Mouse (Mus musculus): ENCODE data around the gene Spire2. TPM values are rescaled to one million over a fixed set of nuclear protein-coding genes. Genes with fewer than 3 reads are reported as not detected.

Spire2 gene
- polyA plus RNA-seq, 1 experiment, result 1.1 TPM

DNA sequence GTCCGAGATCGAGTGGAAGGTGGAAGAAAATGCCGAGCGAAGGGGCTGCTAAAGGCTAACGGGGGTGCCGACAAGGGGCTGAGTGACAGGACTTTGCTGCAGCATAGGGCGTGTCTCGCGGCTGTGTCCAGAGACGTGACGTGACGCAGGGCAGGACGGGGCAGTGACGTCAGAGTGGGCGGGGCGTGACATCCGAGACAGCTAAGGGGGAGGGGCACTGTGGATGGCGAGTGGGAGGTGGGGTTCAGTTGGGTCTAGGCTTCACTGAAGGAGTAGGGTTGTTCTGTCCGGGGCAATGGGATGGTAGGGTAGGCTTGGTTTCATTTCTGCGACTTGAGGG, 41.7 kb downstream of the Spire2 start:
- Histone ChIP-seq H3K27ac (ENCODE audit: insufficient read depth, low read length) (peak overlapping the region; percentile 94), H3K4me3 (ENCODE audit: extremely low read depth, insufficient read depth, insufficient read length) (peak overlapping the region; percentile 81), H3K36me3 (ENCODE audit: control insufficient read depth, insufficient read depth, low read length) (no peaks in the 10 kb centered on the region), H3K27me3 (ENCODE audit: control insufficient read depth, insufficient read depth, low read length) (no peaks in the 10 kb centered on the region), H3K4me1 (ENCODE audit: control insufficient read depth, insufficient read depth, insufficient read length) (0 out of 2 replicates have a peak, but pooled peaks cover 2% of the 10 kb centered on the region)
- peak; percentile 84 to 91 for DNase-seq (ENCODE audit: low read depth in 1 of 2, low spot score in 2 of 2)
- WGBS, result under 1% methylated on average over 20 of the region's 20 CpGs
- TF ChIP-seq POLR2A (IDR thresholded peaks at IDR 0.05; ENCODE audit: low read depth, low read length) (peak; percentile 24; the same call in 1 of the 2 replicates), CTCF (IDR thresholded peaks at IDR 0.05; ENCODE audit: extremely low read depth, insufficient read depth, insufficient read length, insufficient replicate concordance) (no peak)

DNA sequence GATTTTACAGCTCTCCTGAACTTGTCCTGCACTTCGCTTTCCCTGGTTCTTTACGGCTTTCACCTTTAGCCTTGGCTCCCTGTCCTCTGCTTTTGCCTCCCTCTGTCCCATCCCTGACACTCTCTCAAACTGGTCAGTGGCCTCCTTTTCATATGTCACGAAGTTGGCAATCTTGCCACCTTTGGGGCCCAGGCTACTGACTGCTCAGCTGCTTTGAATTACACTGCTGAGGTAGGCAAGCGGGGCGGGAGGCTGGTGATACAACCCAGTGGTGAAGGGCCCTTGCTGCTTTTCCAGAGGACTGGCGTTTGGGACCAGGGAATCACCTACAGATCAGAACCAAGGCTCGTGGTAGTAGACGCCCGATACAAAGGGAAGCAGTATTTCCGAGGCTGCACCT, 43.2 kb downstream of the Spire2 start:
- no peak overlapping the region for H3K27ac ChIP-seq (ENCODE audit: insufficient read depth, low read length)
- DNase-seq (ENCODE audit: low read depth in 1 of 2, low spot score in 2 of 2), result no peak
- H3K4me3 ChIP-seq (ENCODE audit: extremely low read depth, insufficient read depth, insufficient read length), result no peak overlapping the region
- H3K4me1 ChIP-seq (ENCODE audit: control insufficient read depth, insufficient read depth, insufficient read length), result 0 out of 2 replicates have a peak, but pooled peaks cover 2% of the 10 kb centered on the region
- H3K36me3 ChIP-seq (ENCODE audit: control insufficient read depth, insufficient read depth, low read length), result no peaks in the 10 kb centered on the region
- no peak for TF ChIP-seq POLR2A (IDR thresholded peaks at IDR 0.05; ENCODE audit: low read depth, low read length)
- 92% methylated on average over 10 of the region's 10 CpGs for WGBS
- no peaks in the 10 kb centered on the region for H3K27me3 ChIP-seq (ENCODE audit: control insufficient read depth, insufficient read depth, low read length)

DNA sequence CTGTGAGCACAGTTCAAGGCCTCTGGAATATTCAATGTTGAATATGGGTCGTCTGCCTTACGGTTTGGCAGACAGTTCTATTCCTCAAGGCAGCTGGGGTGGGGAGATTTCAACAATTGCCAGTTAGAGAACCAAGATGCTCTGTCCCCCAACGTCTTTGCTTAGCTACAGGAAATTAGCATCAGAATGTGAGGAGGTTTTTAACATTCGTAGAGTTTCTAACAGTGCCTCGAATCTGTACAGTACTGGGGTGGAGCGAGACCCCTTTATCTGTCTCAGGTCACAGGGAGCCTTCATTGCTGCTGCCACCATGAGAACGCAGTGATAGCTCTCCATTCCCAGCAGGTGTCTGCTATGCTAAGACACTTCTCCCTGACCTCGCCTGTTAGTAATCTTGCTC, 43.6 kb downstream of the Spire2 start:
- no peak overlapping the region for H3K27ac ChIP-seq (ENCODE audit: insufficient read depth, low read length)
- H3K4me3 ChIP-seq (ENCODE audit: extremely low read depth, insufficient read depth, insufficient read length), result no peak overlapping the region
- no peak for TF ChIP-seq CTCF (IDR thresholded peaks at IDR 0.05; ENCODE audit: extremely low read depth, insufficient read depth, insufficient read length, insufficient replicate concordance)
- no peak for TF ChIP-seq POLR2A (IDR thresholded peaks at IDR 0.05; ENCODE audit: low read depth, low read length)
- no peaks in the 10 kb centered on the region for H3K36me3 ChIP-seq (ENCODE audit: control insufficient read depth, insufficient read depth, low read length)
- H3K27me3 ChIP-seq (ENCODE audit: control insufficient read depth, insufficient read depth, low read length), result no peaks in the 10 kb centered on the region
- 76% methylated on average over 8 of the region's 8 CpGs for WGBS
- 0 out of 2 replicates have a peak, but pooled peaks cover 2% of the 10 kb centered on the region for H3K4me1 ChIP-seq (ENCODE audit: control insufficient read depth, insufficient read depth, insufficient read length)
- DNase-seq (ENCODE audit: low read depth in 1 of 2, low spot score in 2 of 2), result no peak

DNA sequence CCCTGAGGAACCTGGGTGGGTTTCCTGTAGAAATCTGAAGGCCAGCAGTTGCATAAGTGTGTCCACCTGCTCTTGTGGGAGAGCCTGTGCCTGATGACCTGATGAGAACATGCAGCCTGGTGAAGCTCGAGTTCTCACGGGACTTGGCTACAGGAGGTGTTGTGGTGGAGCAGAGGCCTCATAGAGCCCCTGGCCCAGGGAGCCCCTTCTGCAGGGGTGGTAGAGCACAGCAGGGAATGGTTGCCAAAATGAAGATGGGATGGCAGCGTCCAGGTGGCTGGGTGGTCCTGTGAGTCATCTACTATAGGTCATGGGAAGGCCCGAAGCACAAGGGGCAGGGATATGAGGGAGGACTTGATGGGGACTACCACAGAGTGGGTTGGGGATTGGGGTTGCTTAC, 49.2 kb downstream of the Spire2 start:
- Histone ChIP-seq H3K27ac (ENCODE audit: insufficient read depth, low read length) (no peak overlapping the region), H3K36me3 (ENCODE audit: control insufficient read depth, insufficient read depth, low read length) (peaks cover 25% of the 10 kb centered on the region), H3K4me1 (ENCODE audit: control insufficient read depth, insufficient read depth, insufficient read length) (no peaks in the 10 kb centered on the region), H3K4me3 (ENCODE audit: extremely low read depth, insufficient read depth, insufficient read length) (no peak overlapping the region), H3K27me3 (ENCODE audit: control insufficient read depth, insufficient read depth, low read length) (no peaks in the 10 kb centered on the region)
- WGBS, result 88% methylated on average over 4 of the region's 4 CpGs
- DNase-seq (ENCODE audit: low read depth in 1 of 2, low spot score in 2 of 2), result no peak
- TF ChIP-seq POLR2A (IDR thresholded peaks at IDR 0.05; ENCODE audit: low read depth, low read length) (no peak), CTCF (IDR thresholded peaks at IDR 0.05; ENCODE audit: extremely low read depth, insufficient read depth, insufficient read length, insufficient replicate concordance) (no peak)

DNA sequence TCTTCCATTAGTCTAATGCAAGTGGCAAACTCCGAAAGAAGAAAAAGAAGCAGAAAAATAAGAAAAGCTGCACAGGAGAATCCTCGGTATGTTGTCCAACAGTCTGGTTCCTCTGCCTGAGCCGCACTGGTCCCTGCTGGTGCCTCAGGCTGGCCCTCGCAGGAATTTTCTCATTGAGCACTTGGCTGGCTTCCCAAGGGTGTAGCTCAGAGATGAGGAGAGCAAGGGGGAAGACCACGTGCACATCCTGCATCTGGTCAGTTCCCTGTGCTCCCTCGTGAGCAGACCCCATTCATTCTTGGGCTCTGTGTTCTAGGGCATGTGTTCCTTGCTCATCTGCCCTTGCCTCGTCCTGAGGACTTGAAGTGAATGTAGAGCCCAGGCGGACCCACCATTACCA, 50.0 kb downstream of the Spire2 start:
- WGBS, result 86% methylated on average over 8 of the region's 8 CpGs
- no peaks in the 10 kb centered on the region for H3K27me3 ChIP-seq (ENCODE audit: control insufficient read depth, insufficient read depth, low read length)
- H3K36me3 ChIP-seq (ENCODE audit: control insufficient read depth, insufficient read depth, low read length), result peaks cover 29% of the 10 kb centered on the region
- H3K4me3 ChIP-seq (ENCODE audit: extremely low read depth, insufficient read depth, insufficient read length), result no peak overlapping the region
- H3K27ac ChIP-seq (ENCODE audit: insufficient read depth, low read length), result no peak overlapping the region
- DNase-seq (ENCODE audit: low read depth in 1 of 2, low spot score in 2 of 2), result no peak
- no peaks in the 10 kb centered on the region for H3K4me1 ChIP-seq (ENCODE audit: control insufficient read depth, insufficient read depth, insufficient read length)
- TF ChIP-seq POLR2A (IDR thresholded peaks at IDR 0.05; ENCODE audit: low read depth, low read length), result no peak
- no peak for TF ChIP-seq CTCF (IDR thresholded peaks at IDR 0.05; ENCODE audit: extremely low read depth, insufficient read depth, insufficient read length, insufficient replicate concordance)

DNA sequence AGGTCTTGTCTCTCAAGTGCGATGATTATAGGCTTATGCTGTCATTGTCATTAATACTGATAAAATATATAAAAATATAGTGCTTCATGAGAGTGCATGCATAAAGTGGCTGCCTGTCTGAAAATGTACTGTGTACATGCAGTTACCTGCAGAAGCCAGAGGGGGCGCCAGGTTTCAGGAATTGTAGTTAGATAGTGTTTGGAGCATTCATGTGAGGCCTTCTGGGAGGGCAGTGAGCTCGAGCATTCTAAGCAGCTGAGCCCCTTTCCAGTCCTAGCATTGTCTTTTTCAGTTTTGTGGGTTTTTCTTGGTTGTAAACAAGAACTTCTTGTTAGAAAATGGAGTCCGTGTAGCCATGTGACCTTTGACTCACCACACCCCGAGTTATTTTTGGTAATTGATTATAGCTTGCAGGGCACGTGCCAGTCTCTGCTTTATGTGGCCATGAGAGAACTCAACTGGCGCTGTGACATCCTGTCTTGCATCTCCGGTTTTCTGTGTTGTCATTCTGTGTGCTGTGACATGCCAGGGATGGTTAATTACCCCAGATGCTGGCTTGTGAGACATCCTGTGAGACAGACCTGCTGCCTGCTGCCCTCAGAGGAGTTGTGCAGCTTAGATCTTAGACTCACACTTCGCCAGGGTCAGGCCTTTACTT, 52.5 kb downstream of the Spire2 start:
- 70% methylated on average over 9 of the region's 9 CpGs for WGBS
- H3K36me3 ChIP-seq (ENCODE audit: control insufficient read depth, insufficient read depth, low read length), result peaks cover 48% of the 10 kb centered on the region
- no peaks in the 10 kb centered on the region for H3K27me3 ChIP-seq (ENCODE audit: control insufficient read depth, insufficient read depth, low read length)
- DNase-seq (ENCODE audit: low read depth in 1 of 2, low spot score in 2 of 2), result peak; percentile 17 to 31
- no peaks in the 10 kb centered on the region for H3K4me1 ChIP-seq (ENCODE audit: control insufficient read depth, insufficient read depth, insufficient read length)
- TF ChIP-seq POLR2A (IDR thresholded peaks at IDR 0.05; ENCODE audit: low read depth, low read length) (no peak), CTCF (IDR thresholded peaks at IDR 0.05; ENCODE audit: extremely low read depth, insufficient read depth, insufficient read length, insufficient replicate concordance) (peak; percentile 22; the same call in 1 of the 2 replicates)
- no peak overlapping the region for H3K4me3 ChIP-seq (ENCODE audit: extremely low read depth, insufficient read depth, insufficient read length)
- H3K27ac ChIP-seq (ENCODE audit: insufficient read depth, low read length), result no peak overlapping the region

DNA sequence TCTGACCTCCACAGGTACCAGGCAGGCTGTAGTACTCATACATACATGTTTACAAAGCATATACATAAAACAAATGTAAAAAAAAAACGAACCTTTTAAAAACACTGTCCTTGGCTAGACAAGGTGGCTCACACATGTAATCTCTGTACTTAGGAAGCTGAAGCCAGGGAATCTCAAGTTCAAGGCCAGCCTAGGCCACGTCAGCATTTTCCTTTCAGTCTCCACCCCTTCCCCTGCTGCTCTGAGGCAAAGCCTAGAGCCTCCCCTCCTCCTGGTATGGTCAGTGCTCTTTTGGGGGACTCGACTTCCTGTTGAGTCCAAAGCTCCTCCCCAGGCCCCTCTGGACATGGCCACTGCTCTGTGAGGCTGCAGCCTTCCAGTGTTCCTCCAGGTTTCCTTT, 54.5 kb downstream of the Spire2 start:
- no peak for DNase-seq (ENCODE audit: low read depth in 1 of 2, low spot score in 2 of 2)
- H3K27me3 ChIP-seq (ENCODE audit: control insufficient read depth, insufficient read depth, low read length), result no peaks in the 10 kb centered on the region
- 84% methylated on average over 3 of the region's 3 CpGs for WGBS
- no peak overlapping the region for H3K27ac ChIP-seq (ENCODE audit: insufficient read depth, low read length)
- peaks cover 57% of the 10 kb centered on the region for H3K36me3 ChIP-seq (ENCODE audit: control insufficient read depth, insufficient read depth, low read length)
- H3K4me3 ChIP-seq (ENCODE audit: extremely low read depth, insufficient read depth, insufficient read length), result no peak overlapping the region
- H3K4me1 ChIP-seq (ENCODE audit: control insufficient read depth, insufficient read depth, insufficient read length), result no peaks in the 10 kb centered on the region
- TF ChIP-seq POLR2A (IDR thresholded peaks at IDR 0.05; ENCODE audit: low read depth, low read length) (no peak), CTCF (IDR thresholded peaks at IDR 0.05; ENCODE audit: extremely low read depth, insufficient read depth, insufficient read length, insufficient replicate concordance) (no peak)

All from spleen, adult 2 months (tissue).